Mouse (Mus musculus) hindbrain, embryonic 10.5 days (tissue): ENCODE data around the gene Tmem100. TPM values are rescaled to one million over a fixed set of nuclear protein-coding genes. Genes with fewer than 3 reads are reported as not detected.

Experiments used
- DNase-seq: peaks from one replicate; pipeline ENCODE4 v3.0.0-alpha.2; 2017; ENCODE audit warnings: low spot score
- H3K27ac ChIP-seq: fragments of 300-500 bp; sonication (generic); 2 replicates; pipeline ENCODE4 v1.5.1; 2016; ENCODE audit warnings: mild to moderate bottlenecking, moderate library complexity
- H3K27me3 ChIP-seq: fragments of 300-500 bp; sonication (generic); 2 replicates; pipeline ENCODE4 v1.6.1; 2016; ENCODE audit warnings: mild to moderate bottlenecking; ENCODE audit not compliant: poor library complexity, insufficient read depth, severe bottlenecking
- H3K36me3 ChIP-seq: fragments of 300-500 bp; sonication (generic); 2 replicates; pipeline ENCODE4 v1.6.1; 2016; ENCODE audit warnings: mild to moderate bottlenecking, moderate library complexity
- H3K4me1 ChIP-seq: fragments of 300-500 bp; sonication (generic); replicated peaks from 2 replicates; pipeline ENCODE4 v1.6.1; 2016; ENCODE audit warnings: mild to moderate bottlenecking
- H3K4me3 ChIP-seq: fragments of 300-500 bp; sonication (generic); 2 replicates; pipeline ENCODE4 v1.5.1; 2016; ENCODE audit warnings: mild to moderate bottlenecking, moderate library complexity
- H3K9me3 ChIP-seq: fragments of 300-500 bp; sonication (generic); 2 replicates; pipeline ENCODE4 v1.6.1; 2016; ENCODE audit warnings: mild to moderate bottlenecking, moderate library complexity
- WGBS: fragments of 180-500 bp; shearing (Covaris S2); methylation state at CpG from one replicate; pipeline ENCODE4 v1.1.7; 2016; 5-methylcytosine and 5-hydroxymethylcytosine counted together
- polyA plus RNA-seq: library from polyadenylated mRNA; unstranded; fragments of >200 nt; fragmentation: Nextera tagmentation; extraction: Ambion mirVana; gene quantifications from 2 replicates; pipeline ENCODE4 v1.2.1, GENCODE M21; 2016

Tmem100 gene
- polyA plus RNA-seq = 4.5 and 7.5 TPM in 2 replicates

GRCm38 (mm10) chr11:90029841-90030398, at the start of gene Tmem100:
Tmem100 (plus strand) TSS chr11:90030348.
- Histone ChIP-seq H3K27ac (no peak within 1 kb of the TSS), H3K27me3 (peaks cover 46% of the 10 kb centered on the region), H3K4me1 (peaks cover 43% of the 10 kb centered on the region), H3K4me3 (peak within 1 kb of the TSS; percentile 47), H3K36me3 (no peaks in the 10 kb centered on the region), H3K9me3 (no peaks in the 10 kb centered on the region)
- WGBS = 54% methylated on average over 13 of the region's 13 CpGs
- no peak for DNase-seq

- WGBS = 82% methylated on average over 2 of the region's 2 CpGs
Observed at GRCm38 (mm10) chr11:89982918-89983317, 47.2 kb upstream of the Tmem100 start.

GRCm38 (mm10) chr11:89984436-89984835, 45.7 kb upstream of the Tmem100 start:
- no peak overlapping the region for H3K4me3 ChIP-seq
- no peak overlapping the region for H3K27ac ChIP-seq

More at GRCm38 (mm10) chr11:89982918-89983317, 47.2 kb upstream of the Tmem100 start:
- Histone ChIP-seq H3K4me1 (peaks cover 21% of the 10 kb centered on the region), H3K4me3 (no peak overlapping the region), H3K27me3 (peaks cover 27% of the 10 kb centered on the region), H3K36me3 (no peaks in the 10 kb centered on the region), H3K9me3 (no peaks in the 10 kb centered on the region), H3K27ac (no peak overlapping the region)
- no peak for DNase-seq

GRCm38 (mm10) chr11:89985200-89986187, 44.7 kb upstream of the Tmem100 start:
- Histone ChIP-seq H3K4me1 (peaks cover 10% of the 10 kb centered on the region), H3K9me3 (no peaks in the 10 kb centered on the region), H3K27me3 (peaks cover 35% of the 10 kb centered on the region), H3K4me3 (no peak overlapping the region), H3K27ac (peak overlapping the region; percentile 40), H3K36me3 (no peaks in the 10 kb centered on the region)
- peak; percentile 11 for DNase-seq
- 41% methylated on average over 10 of the region's 10 CpGs for WGBS

More at GRCm38 (mm10) chr11:89984436-89984835, 45.7 kb upstream of the Tmem100 start:
- H3K27me3 ChIP-seq = peaks cover 35% of the 10 kb centered on the region
- DNase-seq = no peak
- H3K4me1 ChIP-seq = peaks cover 10% of the 10 kb centered on the region
- 92% methylated on average over 5 of the region's 5 CpGs for WGBS
- H3K36me3 ChIP-seq = no peaks in the 10 kb centered on the region
- no peaks in the 10 kb centered on the region for H3K9me3 ChIP-seq

GRCm38 (mm10) chr11:89986516-89986915, 43.6 kb upstream of the Tmem100 start:
- no peak for DNase-seq
- Histone ChIP-seq H3K27ac (no peak overlapping the region), H3K36me3 (no peaks in the 10 kb centered on the region), H3K4me3 (no peak overlapping the region), H3K9me3 (no peaks in the 10 kb centered on the region), H3K27me3 (peaks cover 31% of the 10 kb centered on the region), H3K4me1 (peaks cover 10% of the 10 kb centered on the region)
- WGBS = 90% methylated on average over 8 of the region's 8 CpGs

- WGBS = 25% methylated on average over 8 of the region's 8 CpGs
- DNase-seq = peak; percentile 76
- Histone ChIP-seq H3K9me3 (no peaks in the 10 kb centered on the region), H3K4me1 (peaks cover 10% of the 10 kb centered on the region), H3K36me3 (no peaks in the 10 kb centered on the region), H3K27ac (0 out of 2 replicates have a peak overlapping the region, but pooled peaks have one; percentile 23), H3K27me3 (peaks cover 22% of the 10 kb centered on the region), H3K4me3 (no peak overlapping the region)
Observed at GRCm38 (mm10) chr11:89988936-89989589, 41.1 kb upstream of the Tmem100 start.

- no peak for DNase-seq
- no peaks in the 10 kb centered on the region; the same call in 1 of the 2 replicates for H3K4me1 ChIP-seq
- H3K27ac ChIP-seq = no peak overlapping the region
- H3K9me3 ChIP-seq = no peaks in the 10 kb centered on the region
- no peaks in the 10 kb centered on the region for H3K36me3 ChIP-seq
- H3K27me3 ChIP-seq = peaks cover 13% of the 10 kb centered on the region; the same call in 1 of the 2 replicates
- no peak overlapping the region for H3K4me3 ChIP-seq
Observed at GRCm38 (mm10) chr11:89991661-89992060, 38.5 kb upstream of the Tmem100 start.

GRCm38 (mm10) chr11:89994706-89995105, 35.4 kb upstream of the Tmem100 start:
- no peak overlapping the region for H3K27ac ChIP-seq
- no peaks in the 10 kb centered on the region; the same call in 1 of the 2 replicates for H3K4me1 ChIP-seq
- H3K36me3 ChIP-seq = no peaks in the 10 kb centered on the region
- no peak overlapping the region for H3K4me3 ChIP-seq
- 87% methylated on average over 2 of the region's 2 CpGs for WGBS
- no peaks in the 10 kb centered on the region for H3K27me3 ChIP-seq
- H3K9me3 ChIP-seq = no peaks in the 10 kb centered on the region
- no peak for DNase-seq

- DNase-seq = no peak
- no peak overlapping the region for H3K4me3 ChIP-seq
- 86% methylated on average over 5 of the region's 5 CpGs for WGBS
Observed at GRCm38 (mm10) chr11:89995596-89995995, 34.6 kb upstream of the Tmem100 start.

GRCm38 (mm10) chr11:89996406-89996805, 33.7 kb upstream of the Tmem100 start:
- H3K36me3 ChIP-seq = no peaks in the 10 kb centered on the region
- no peaks in the 10 kb centered on the region; the same call in 1 of the 2 replicates for H3K4me1 ChIP-seq
- WGBS = 85% methylated on average over 4 of the region's 4 CpGs
- no peaks in the 10 kb centered on the region for H3K9me3 ChIP-seq
- no peak overlapping the region for H3K27ac ChIP-seq
- H3K4me3 ChIP-seq = no peak overlapping the region
- no peak for DNase-seq
- H3K27me3 ChIP-seq = no peaks in the 10 kb centered on the region

More at GRCm38 (mm10) chr11:89995596-89995995, 34.6 kb upstream of the Tmem100 start:
- H3K27ac ChIP-seq = no peak overlapping the region
- no peaks in the 10 kb centered on the region for H3K9me3 ChIP-seq
- no peaks in the 10 kb centered on the region for H3K27me3 ChIP-seq
- H3K4me1 ChIP-seq = no peaks in the 10 kb centered on the region; the same call in 1 of the 2 replicates
- H3K36me3 ChIP-seq = no peaks in the 10 kb centered on the region

- WGBS = 90% methylated on average over 7 of the region's 7 CpGs
- Histone ChIP-seq H3K27me3 (no peaks in the 10 kb centered on the region), H3K36me3 (no peaks in the 10 kb centered on the region), H3K4me1 (peaks cover 2% of the 10 kb centered on the region; the same call in 1 of the 2 replicates), H3K4me3 (no peak overlapping the region), H3K9me3 (no peaks in the 10 kb centered on the region), H3K27ac (no peak overlapping the region)
- DNase-seq = no peak
Observed at GRCm38 (mm10) chr11:89996856-89997255, 33.3 kb upstream of the Tmem100 start.

- Histone ChIP-seq H3K27ac (no peak overlapping the region), H3K4me1 (peaks cover 14% of the 10 kb centered on the region), H3K36me3 (no peaks in the 10 kb centered on the region), H3K27me3 (no peaks in the 10 kb centered on the region), H3K4me3 (no peak overlapping the region), H3K9me3 (no peaks in the 10 kb centered on the region)
- WGBS = 92% methylated on average over 18 of the region's 18 CpGs
- no peak for DNase-seq
Observed at GRCm38 (mm10) chr11:89998996-89999770, 31.0 kb upstream of the Tmem100 start.
